Mouse (Mus musculus) layer of hippocampus, postnatal 10 days (tissue): ENCODE measurements around the gene Vmn1r169. TPM values are rescaled to one million over a fixed set of nuclear protein-coding genes. Genes with fewer than 3 reads are reported as not detected.
"Not testable (repeated sequence)": the region's sequence is repeated elsewhere in the genome, so short reads cannot be mapped to it uniquely, and the experiment has no call there.

ENCODE experiments used
- DNase-seq, 2 experiments: peaks; one replicate each; pipeline ENCODE4 v3.0.0; 2021; ENCODE audit warnings: low spot score in 2 of 2
- long read RNA-seq: library from polyadenylated mRNA; stranded (forward); transcript quantifications from one replicate; pipeline ENCODE4 v2.0.0, GENCODE M21; 2023
- total RNA-seq, 2 experiments: library from RNA; stranded (reverse); gene quantifications; 2 replicates each; pipeline ENCODE4 v1.2.3; 2021

The Vmn1r169 gene
- not detected for total RNA-seq
- long read RNA-seq: 0 reads

GRCm38 (mm10) chr7:23575226-23575625 is at the start of gene Vmn1r169:
Gene Vmn1r169 (plus strand): TSS chr7:23575526.
- not testable (repeated sequence) for DNase-seq

DNA sequence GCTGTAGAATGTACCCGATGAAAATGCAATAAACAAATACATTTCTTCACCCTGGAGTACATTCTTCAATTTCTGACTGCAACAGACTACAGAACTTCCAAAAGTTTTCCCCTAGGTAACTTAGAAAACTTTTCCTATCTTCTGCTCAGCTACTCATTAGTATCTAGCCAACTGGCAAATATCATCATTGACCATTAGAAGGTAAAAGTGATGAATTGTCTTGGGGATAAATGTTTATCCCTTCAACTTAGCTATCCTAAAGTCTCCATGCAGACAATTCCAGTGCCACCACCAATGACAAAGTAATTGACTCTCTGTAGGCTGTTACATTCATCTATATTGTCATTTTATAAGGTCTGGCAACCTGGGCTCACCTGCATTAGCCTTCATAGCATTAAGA is 35.9 kb upstream of the Vmn1r169 start, which contains the start of gene Vmn1r168:
Gene Vmn1r168 (plus strand): TSS at position 301 of the 400 bp plus-strand sequence.
- not testable (repeated sequence) for DNase-seq

DNA sequence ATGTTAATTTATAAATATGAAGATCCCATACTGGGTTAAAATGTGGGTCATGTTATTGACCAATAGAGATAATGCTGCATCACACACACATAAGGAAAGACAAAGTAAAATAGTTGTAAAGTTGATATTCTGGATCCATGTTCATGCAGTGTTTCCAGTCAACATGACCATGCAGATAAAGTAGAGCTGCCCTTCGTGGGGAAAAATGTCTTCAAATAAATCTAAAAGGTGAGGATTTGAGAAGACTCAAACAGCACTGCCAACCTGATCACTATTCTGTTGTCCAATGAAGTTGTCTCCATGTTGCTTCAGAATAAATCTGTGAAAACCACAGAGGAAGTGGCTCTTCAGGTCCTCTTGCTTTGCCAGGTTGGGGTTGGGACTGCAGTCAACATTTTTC is 30.5 kb downstream of the Vmn1r169 start, which contains the start of gene Vmn1r170:
Gene Vmn1r170 (plus strand): TSS at position 301 of the 400 bp plus-strand sequence.
- not testable (repeated sequence) for DNase-seq

Other genes with a start within 250 kb of the Vmn1r169 start
- gene Nlrp5, start 189.6 kb upstream of the Vmn1r169 start, total RNA-seq: not detected
- gene Vmn1r167, start 68.3 kb upstream of the Vmn1r169 start, total RNA-seq: not detected
- not detected for gene Vmn1r168, start 35.8 kb upstream of the Vmn1r169 start, total RNA-seq
- gene Vmn1r170, start 30.6 kb downstream of the Vmn1r169 start, total RNA-seq: not detected
- not detected for gene Vmn1r171, start 55.2 kb downstream of the Vmn1r169 start, total RNA-seq
- not detected for gene Vmn1r172, start 82.8 kb downstream of the Vmn1r169 start, total RNA-seq
- not detected for gene Vmn1r173, start 125.2 kb downstream of the Vmn1r169 start, total RNA-seq
- gene Vmn1r174, start 176.7 kb downstream of the Vmn1r169 start, total RNA-seq: not detected
- gene Vmn1r175, start 235.1 kb downstream of the Vmn1r169 start, total RNA-seq: not detected